Mouse (Mus musculus) limb, embryonic 10.5 days (tissue): ENCODE measurements at regions not wholly inside any gene's neighbourhood (a gene's known extent, or its start where the extent isn't known, plus 50 kb on each side); places are given as distances from the start of the nearest gene placed in this dataset.
"Not testable (repeated sequence)": the region's sequence is repeated elsewhere in the genome, so short reads cannot be mapped to it uniquely, and the experiment has no call there.

Experiments
- DNase-seq: peaks from one replicate; pipeline ENCODE4 v3.0.0-alpha.2; 2017; ENCODE audit warnings: low spot score
- H3K27ac ChIP-seq: fragments of 300-500 bp; sonication (generic); 2 replicates; pipeline ENCODE4 v1.5.1; 2016; ENCODE audit warnings: mild to moderate bottlenecking
- H3K27me3 ChIP-seq: fragments of 300-500 bp; sonication (generic); 2 replicates; pipeline ENCODE4 v1.6.1; 2016; ENCODE audit warnings: low read depth, mild to moderate bottlenecking; ENCODE audit not compliant: poor library complexity, severe bottlenecking
- H3K36me3 ChIP-seq: fragments of 300-500 bp; sonication (generic); 2 replicates; pipeline ENCODE4 v1.6.1; 2016; ENCODE audit warnings: mild to moderate bottlenecking, moderate library complexity
- H3K4me1 ChIP-seq: fragments of 300-500 bp; sonication (generic); 2 replicates; pipeline ENCODE4 v1.6.1; 2016
- H3K4me3 ChIP-seq: fragments of 300-500 bp; sonication (generic); 2 replicates; pipeline ENCODE4 v1.5.1; 2016; ENCODE audit warnings: mild to moderate bottlenecking, moderate library complexity
- H3K9me3 ChIP-seq: fragments of 300-500 bp; sonication (generic); replicated peaks from 2 replicates; pipeline ENCODE4 v1.6.1; 2016; ENCODE audit warnings: mild to moderate bottlenecking
- WGBS: fragments of 180-500 bp; shearing (Covaris S2); methylation state at CpG from one replicate; pipeline ENCODE4 v1.1.7; 2016; 5-methylcytosine and 5-hydroxymethylcytosine counted together

DNA sequence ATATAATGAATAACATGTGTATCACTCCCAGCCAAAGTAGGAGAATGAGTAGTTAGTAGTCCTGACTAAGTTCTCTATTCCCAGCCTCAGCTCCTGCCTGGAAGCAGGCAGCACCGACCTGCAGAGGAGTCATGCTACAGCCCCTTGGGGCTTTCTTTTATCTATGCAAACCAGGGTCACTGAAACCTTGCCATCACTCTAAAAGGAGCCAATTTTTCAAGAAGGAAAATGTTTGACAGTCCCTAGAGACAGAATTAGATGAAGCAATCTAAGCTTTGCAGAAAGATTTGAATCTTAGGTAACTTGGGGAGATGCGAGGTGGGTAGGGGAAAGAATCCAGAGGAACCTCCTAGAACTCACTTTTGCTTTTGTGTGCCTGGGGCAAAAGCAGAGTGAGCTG, 103.5 kb upstream of the Sec61g start:
- DNase-seq = no peak
- H3K4me3 ChIP-seq = no peak overlapping the region
- 71% methylated on average over 2 of the region's 2 CpGs for WGBS
- H3K4me1 ChIP-seq = no peaks in the 10 kb centered on the region
- H3K36me3 ChIP-seq = no peaks in the 10 kb centered on the region
- no peaks in the 10 kb centered on the region for H3K27me3 ChIP-seq
- no peaks in the 10 kb centered on the region for H3K9me3 ChIP-seq
- no peak overlapping the region for H3K27ac ChIP-seq

DNA sequence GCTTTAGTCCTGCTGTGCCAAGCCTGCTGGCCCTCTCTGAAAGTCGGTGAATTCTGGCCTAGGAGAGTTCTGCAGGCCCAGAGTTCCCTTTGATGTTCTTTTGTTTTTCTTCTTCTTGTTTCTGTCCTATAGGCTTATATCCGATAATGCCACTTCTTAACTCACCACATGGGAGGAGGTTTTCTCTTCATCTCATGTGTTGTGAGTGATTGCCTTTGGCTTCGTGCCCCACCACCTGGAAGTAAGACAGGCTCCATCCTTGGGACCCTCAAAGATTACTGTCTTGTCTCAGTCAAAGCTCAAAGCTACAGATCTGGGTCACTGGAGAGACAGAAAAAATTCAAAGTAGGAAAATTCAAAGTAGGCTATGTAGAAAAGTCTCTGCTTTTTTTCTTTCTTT, 104.2 kb upstream of the Sec61g start:
- no peaks in the 10 kb centered on the region for H3K36me3 ChIP-seq
- H3K4me1 ChIP-seq = no peaks in the 10 kb centered on the region
- H3K4me3 ChIP-seq = no peak overlapping the region
- H3K27me3 ChIP-seq = no peaks in the 10 kb centered on the region
- H3K27ac ChIP-seq = no peak overlapping the region
- WGBS = 77% methylated on average over 3 of the region's 3 CpGs
- DNase-seq = no peak
- H3K9me3 ChIP-seq = no peaks in the 10 kb centered on the region

GRCm38 (mm10) chr11:16619736-16620135, 111.5 kb upstream of the Sec61g start:
- Histone ChIP-seq H3K9me3 (no peaks in the 10 kb centered on the region), H3K27me3 (no peaks in the 10 kb centered on the region), H3K4me3 (no peak overlapping the region), H3K4me1 (no peaks in the 10 kb centered on the region), H3K27ac (no peak overlapping the region), H3K36me3 (no peaks in the 10 kb centered on the region)
- WGBS = 93% methylated on average over 1 of the region's 1 CpGs
- no peak for DNase-seq

DNA sequence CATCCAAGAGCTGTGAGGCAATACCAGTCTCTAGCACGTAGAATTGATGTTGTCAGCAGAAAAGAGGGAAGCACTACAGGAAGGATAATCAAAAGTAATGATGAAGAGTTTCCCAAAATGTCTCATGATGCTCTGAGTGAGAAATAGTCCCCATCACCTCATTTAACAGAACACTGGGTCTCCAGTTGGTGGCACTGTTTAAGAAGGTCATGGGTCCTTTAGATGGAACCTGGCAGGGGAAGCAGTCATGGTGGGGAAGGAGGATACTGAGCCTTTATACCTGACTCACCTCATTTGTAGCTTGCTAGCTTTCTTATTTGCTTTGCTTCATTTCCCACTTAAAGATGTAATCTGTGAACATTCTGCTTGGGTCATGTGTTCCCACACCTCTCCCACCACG, 115.4 kb upstream of the Sec61g start:
- Histone ChIP-seq H3K27ac (no peak overlapping the region), H3K4me1 (no peaks in the 10 kb centered on the region), H3K36me3 (no peaks in the 10 kb centered on the region), H3K4me3 (no peak overlapping the region), H3K9me3 (no peaks in the 10 kb centered on the region), H3K27me3 (no peaks in the 10 kb centered on the region)
- no peak for DNase-seq
- 77% methylated on average over 2 of the region's 2 CpGs for WGBS

GRCm38 (mm10) chr11:16627294-16628085, 119.2 kb upstream of the Sec61g start:
- no peaks in the 10 kb centered on the region for H3K27me3 ChIP-seq
- no peaks in the 10 kb centered on the region for H3K36me3 ChIP-seq
- H3K9me3 ChIP-seq = no peaks in the 10 kb centered on the region
- WGBS = 77% methylated on average over 7 of the region's 7 CpGs
- H3K4me3 ChIP-seq = no peak overlapping the region
- H3K27ac ChIP-seq = no peak overlapping the region
- no peaks in the 10 kb centered on the region for H3K4me1 ChIP-seq
- DNase-seq = no peak

DNA sequence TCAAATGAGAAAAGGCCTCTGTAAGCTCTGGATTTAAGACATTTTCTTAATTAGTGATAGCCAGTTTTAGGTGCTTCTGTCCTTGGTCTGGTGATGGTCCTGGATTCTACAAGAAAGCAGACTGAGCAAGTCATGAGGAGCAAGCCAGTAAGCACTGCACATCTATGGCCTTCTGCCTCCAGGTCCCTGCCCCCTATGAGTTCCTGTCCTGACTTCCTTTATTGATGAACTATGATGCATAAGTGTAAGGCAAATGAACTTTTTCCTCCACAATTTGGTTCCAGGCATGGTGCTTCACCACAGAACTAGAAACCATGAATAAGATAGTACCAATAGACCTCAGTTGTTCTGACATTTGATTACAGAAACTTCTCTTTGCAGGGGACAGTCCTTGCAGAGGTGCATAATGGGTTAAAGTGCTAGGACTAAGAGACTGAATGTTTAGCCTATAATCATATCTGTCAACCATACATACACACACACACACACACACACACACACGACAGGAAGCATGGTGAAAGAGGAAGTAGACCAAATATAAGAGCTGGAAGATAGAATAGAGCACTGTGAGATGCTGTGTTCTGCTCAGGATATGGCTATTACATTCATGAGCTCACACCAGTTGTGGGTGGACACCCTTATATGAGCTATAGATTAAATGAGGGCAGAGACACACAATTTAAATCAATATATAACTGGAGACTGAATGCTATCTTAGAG, 121.3 kb upstream of the Sec61g start:
- no peaks in the 10 kb centered on the region for H3K36me3 ChIP-seq
- H3K9me3 ChIP-seq = no peaks in the 10 kb centered on the region
- no peak overlapping the region for H3K4me3 ChIP-seq
- no peaks in the 10 kb centered on the region for H3K27me3 ChIP-seq
- 71% methylated on average over 1 of the region's 1 CpGs for WGBS
- no peak overlapping the region for H3K27ac ChIP-seq
- no peaks in the 10 kb centered on the region for H3K4me1 ChIP-seq
- no peak for DNase-seq

- not testable (repeated sequence) for H3K36me3 ChIP-seq, H3K9me3 ChIP-seq, H3K4me3 ChIP-seq, H3K27me3 ChIP-seq, H3K4me1 ChIP-seq, DNase-seq, H3K27ac ChIP-seq
- WGBS = 96% methylated on average over 11 of the region's 11 CpGs
Observed at GRCm38 (mm10) chr11:16635796-16636195, 116.2 kb upstream of the Egfr start.

GRCm38 (mm10) chr11:16637679-16638078, 114.3 kb upstream of the Egfr start:
- DNase-seq = no peak
- 81% methylated on average over 2 of the region's 2 CpGs for WGBS
- no peak overlapping the region for H3K4me3 ChIP-seq
- H3K27ac ChIP-seq = no peak overlapping the region
- H3K9me3 ChIP-seq = no peaks in the 10 kb centered on the region
- no peaks in the 10 kb centered on the region for H3K36me3 ChIP-seq
- H3K27me3 ChIP-seq = no peaks in the 10 kb centered on the region
- H3K4me1 ChIP-seq = no peaks in the 10 kb centered on the region

- 87% methylated on average over 4 of the region's 4 CpGs for WGBS
- Histone ChIP-seq H3K4me3 (no peak overlapping the region), H3K9me3 (no peaks in the 10 kb centered on the region), H3K36me3 (no peaks in the 10 kb centered on the region), H3K27me3 (no peaks in the 10 kb centered on the region), H3K27ac (no peak overlapping the region), H3K4me1 (no peaks in the 10 kb centered on the region)
- no peak for DNase-seq
Observed at GRCm38 (mm10) chr11:16638349-16638748, 113.7 kb upstream of the Egfr start.

DNA sequence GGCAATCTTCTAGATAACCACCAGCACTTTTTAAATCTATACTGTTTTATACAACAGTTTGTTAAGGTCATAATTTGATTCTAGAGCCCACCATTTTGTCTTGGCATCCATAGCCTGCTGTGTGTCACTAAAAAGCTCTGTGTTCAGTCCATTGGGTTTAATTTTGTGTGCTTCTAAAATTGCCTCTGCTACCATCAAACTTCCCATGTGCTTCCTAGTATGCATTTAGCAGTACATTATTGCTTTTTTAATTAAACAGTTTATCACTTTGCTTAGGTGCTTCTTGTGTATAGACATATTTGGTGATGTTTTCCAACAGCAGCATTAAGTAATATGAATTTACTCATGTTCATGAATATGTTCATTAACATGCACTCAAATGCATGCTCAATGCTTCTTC, 102.4 kb upstream of the Egfr start:
- Histone ChIP-seq H3K36me3 (no peaks in the 10 kb centered on the region), H3K4me1 (no peaks in the 10 kb centered on the region), H3K9me3 (no peaks in the 10 kb centered on the region), H3K27me3 (no peaks in the 10 kb centered on the region), H3K4me3 (no peak overlapping the region), H3K27ac (no peak overlapping the region)
- DNase-seq = no peak

DNA sequence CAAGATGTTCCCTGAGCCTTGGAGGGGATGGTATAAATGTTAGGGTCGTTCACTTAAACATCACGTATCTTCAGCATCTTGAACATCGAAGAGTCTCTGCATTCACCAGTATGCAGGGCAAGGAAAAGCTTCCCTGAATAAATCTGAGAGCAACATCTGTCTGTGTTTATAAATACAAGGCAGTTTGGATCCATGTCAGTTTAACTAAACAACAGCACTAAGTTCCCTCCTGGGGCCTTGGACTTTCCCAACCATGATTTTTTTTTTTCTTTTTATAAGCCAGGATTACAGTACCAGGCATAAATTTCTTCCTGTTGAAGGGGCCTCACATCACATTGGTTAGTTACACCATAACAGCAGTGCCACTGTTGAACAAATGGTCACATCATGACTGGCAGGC, 88.2 kb upstream of the Egfr start:
- Histone ChIP-seq H3K36me3 (no peaks in the 10 kb centered on the region), H3K4me3 (no peak overlapping the region), H3K9me3 (no peaks in the 10 kb centered on the region), H3K27ac (no peak overlapping the region), H3K4me1 (no peaks in the 10 kb centered on the region), H3K27me3 (no peaks in the 10 kb centered on the region)
- WGBS = 95% methylated on average over 3 of the region's 3 CpGs
- DNase-seq = no peak

DNA sequence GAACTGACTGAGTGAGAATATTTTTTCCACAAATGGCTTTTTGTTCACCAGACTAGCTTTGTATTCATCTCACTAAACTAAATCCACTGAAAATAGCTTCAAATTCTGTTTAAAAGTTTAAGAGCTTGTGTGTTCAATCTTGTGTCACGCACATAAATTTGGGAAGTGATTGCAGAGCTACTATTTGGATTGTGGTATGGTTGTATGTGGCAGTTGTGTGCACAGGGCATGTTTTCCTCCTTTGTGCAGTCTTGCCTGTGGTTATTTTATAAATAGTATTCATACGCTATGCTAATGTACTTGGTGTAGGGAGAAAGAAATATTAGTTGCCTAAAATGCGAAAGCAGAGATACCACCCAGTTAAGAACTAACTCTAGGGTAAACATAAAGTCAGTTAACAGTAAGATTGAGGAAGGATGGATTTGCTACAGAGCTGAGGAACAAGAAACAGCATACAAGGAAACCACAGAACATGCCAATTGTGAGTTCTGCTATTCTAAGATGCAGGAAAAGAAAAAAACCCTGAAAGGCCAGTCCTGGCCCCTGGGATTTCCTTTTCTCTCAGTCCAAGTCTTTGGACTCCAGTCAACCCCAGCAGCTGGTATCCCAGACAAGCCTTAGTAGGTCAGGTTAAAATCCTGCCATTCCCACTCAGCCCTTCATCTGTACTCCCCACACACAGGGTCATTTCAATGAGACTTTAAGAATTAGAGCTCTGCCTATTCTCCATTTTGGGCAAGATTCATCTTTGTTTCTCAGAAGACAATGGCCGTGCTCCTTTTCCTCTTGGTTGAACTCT, 82.4 kb upstream of the Egfr start:
- no peak for DNase-seq
- no peak overlapping the region for H3K4me3 ChIP-seq
- H3K4me1 ChIP-seq = no peaks in the 10 kb centered on the region
- no peak overlapping the region for H3K27ac ChIP-seq
- H3K9me3 ChIP-seq = no peaks in the 10 kb centered on the region
- H3K27me3 ChIP-seq = no peaks in the 10 kb centered on the region
- no peaks in the 10 kb centered on the region for H3K36me3 ChIP-seq
- 95% methylated on average over 4 of the region's 4 CpGs for WGBS

GRCm38 (mm10) chr11:16670282-16670681, 81.7 kb upstream of the Egfr start:
- Histone ChIP-seq H3K4me3 (no peak overlapping the region), H3K36me3 (no peaks in the 10 kb centered on the region), H3K9me3 (no peaks in the 10 kb centered on the region), H3K4me1 (no peaks in the 10 kb centered on the region), H3K27me3 (no peaks in the 10 kb centered on the region), H3K27ac (no peak overlapping the region)
- 83% methylated on average over 1 of the region's 1 CpGs for WGBS
- DNase-seq = no peak
